Mouse (Mus musculus) thymus, adult 2 months (tissue): Measurements from ENCODE around the gene Olfr745. TPM values are rescaled to one million over a fixed set of nuclear protein-coding genes. Genes with fewer than 3 reads are reported as not detected.

Experiments
- DNase-seq: peaks from one replicate; pipeline ENCODE4 v3.0.0; 2021
- H3K27ac ChIP-seq: fragments of 200-500 bp; 2 replicates; pipeline ENCODE4 v1.5.1; 2012; ENCODE audit warnings: low read length, control low read depth; ENCODE audit not compliant: control insufficient read depth, insufficient read depth
- H3K27me3 ChIP-seq: fragments of 200-500 bp; 2 replicates; pipeline ENCODE4 v1.6.1; 2012; ENCODE audit warnings: mild to moderate bottlenecking, low read length, moderate library complexity, mixed read lengths; ENCODE audit not compliant: control insufficient read depth, insufficient read depth
- H3K36me3 ChIP-seq: fragments of 200-500 bp; 2 replicates; pipeline ENCODE4 v1.6.1; 2012; ENCODE audit warnings: mild to moderate bottlenecking, low read length, moderate library complexity; ENCODE audit not compliant: control insufficient read depth, insufficient read depth
- H3K4me1 ChIP-seq: fragments of 200-500 bp; replicated peaks from 2 replicates; pipeline ENCODE4 v1.6.1; 2012; ENCODE audit warnings: low read length; ENCODE audit not compliant: control insufficient read depth, insufficient read depth
- H3K4me3 ChIP-seq: fragments of 200-500 bp; 2 replicates; pipeline ENCODE4 v1.5.1; 2012; ENCODE audit warnings: mild to moderate bottlenecking, low read length, control low read depth, moderate library complexity; ENCODE audit not compliant: control insufficient read depth, insufficient read depth
- CTCF ChIP-seq: fragments of 200-500 bp; IDR thresholded peaks from 2 replicates; pipeline ENCODE4 v1.5.1; 2012; ENCODE audit warnings: mild to moderate bottlenecking, control low read depth, low read length, moderate library complexity, borderline replicate concordance; ENCODE audit not compliant: control insufficient read depth, poor library complexity, insufficient read depth; ENCODE audit errors: extremely low read depth
- POLR2A ChIP-seq: fragments of 200-500 bp; IDR thresholded peaks from 2 replicates; pipeline ENCODE4 v1.6.1; 2012; ENCODE audit warnings: mild to moderate bottlenecking, low read length, control low read depth, moderate library complexity; ENCODE audit not compliant: control insufficient read depth, poor library complexity, insufficient read depth; ENCODE audit errors: extremely low read depth
- WGBS: fragments of 180-500 bp; shearing (Covaris S2); methylation state at CpG from one replicate; pipeline ENCODE4 v1.1.7; 2018; 5-methylcytosine and 5-hydroxymethylcytosine counted together
- polyA plus RNA-seq: library from polyadenylated mRNA; depleted of rRNA; stranded (reverse); fragments of >200 nt; gene quantifications from 2 replicates; pipeline ENCODE4 v1.2.3, GENCODE M21; 2012; rRNA removed

The Olfr745 gene
- not detected in 2 replicates for polyA plus RNA-seq

- 85% methylated on average over 2 of the region's 2 CpGs for WGBS
Observed at GRCm38 (mm10) chr14:50639088-50639487, at the start of gene Olfr745. TSS of gene Olfr745 (plus strand) at chr14:50639388.

DNA sequence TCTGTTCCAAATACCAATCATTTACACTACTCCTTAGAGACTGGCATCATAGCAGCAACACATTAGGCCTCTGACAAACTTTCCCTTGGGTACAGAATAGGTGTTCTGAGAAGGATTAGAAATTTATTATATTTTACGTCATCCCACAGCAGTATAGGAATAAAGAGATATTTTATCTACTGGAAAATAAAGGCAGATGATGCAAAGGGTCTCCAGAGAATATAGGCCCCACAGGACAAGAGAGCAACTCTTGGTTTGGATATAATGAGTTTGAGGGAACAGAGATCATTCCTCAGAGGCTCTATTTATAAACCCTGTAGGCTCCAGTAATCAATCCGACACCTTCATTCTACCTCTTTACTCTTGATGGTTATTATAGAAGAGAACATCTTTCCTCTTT lies 24.6 kb upstream of the Olfr745 start, which contains the start of gene Olfr744:
TSS of gene Olfr744 (plus strand) at position 301 of the 400 bp plus-strand sequence.
- Histone ChIP-seq H3K4me3 (no peak within 1 kb of the TSS), H3K27me3 (no peaks in the 10 kb centered on the region), H3K27ac (no peak within 1 kb of the TSS), H3K4me1 (no peaks in the 10 kb centered on the region), H3K36me3 (no peaks in the 10 kb centered on the region)
- TF ChIP-seq CTCF (no peak), POLR2A (no peak)
- DNase-seq = no peak
- WGBS = 95% methylated on average over 2 of the region's 2 CpGs

More at GRCm38 (mm10) chr14:50639088-50639487, at the start of gene Olfr745:
- DNase-seq = no peak
- Histone ChIP-seq H3K36me3 (no peaks in the 10 kb centered on the region), H3K4me1 (no peaks in the 10 kb centered on the region), H3K27me3 (no peaks in the 10 kb centered on the region), H3K27ac (no peak within 1 kb of the TSS), H3K4me3 (no peak within 1 kb of the TSS)
- TF ChIP-seq CTCF (no peak), POLR2A (no peak)

GRCm38 (mm10) chr14:50646783-50647182 lies 7.6 kb downstream of the Olfr745 start, which contains the start of gene Olfr746:
TSS of gene Olfr746 (plus strand) at chr14:50647083.
- H3K27ac ChIP-seq = no peak within 1 kb of the TSS
- no peaks in the 10 kb centered on the region for H3K36me3 ChIP-seq
- no peak for DNase-seq
- H3K4me1 ChIP-seq = no peaks in the 10 kb centered on the region
- H3K27me3 ChIP-seq = no peaks in the 10 kb centered on the region
- H3K4me3 ChIP-seq = no peak within 1 kb of the TSS
- TF ChIP-seq CTCF = no peak
- no peak for TF ChIP-seq POLR2A

DNA sequence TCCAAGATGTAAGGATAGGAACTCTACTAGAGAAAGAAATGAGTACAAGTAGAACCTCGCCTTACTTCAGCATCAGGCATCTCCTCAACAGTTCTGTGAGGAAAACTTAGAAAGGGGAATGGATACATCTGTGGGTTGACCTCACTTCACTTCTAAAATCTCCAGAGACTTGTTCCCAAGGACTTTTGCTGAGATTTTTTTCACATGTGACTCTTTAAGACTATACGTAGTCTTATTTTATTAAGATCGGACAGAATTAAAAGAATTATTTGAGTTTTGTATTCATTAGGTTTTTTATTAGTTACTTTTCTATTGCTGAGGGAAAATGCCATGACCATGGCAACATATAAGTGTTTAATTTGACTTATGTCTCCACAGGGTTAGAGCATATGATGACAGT lies 53.9 kb downstream of the Olfr745 start, which contains the start of gene Olfr747:
TSS of gene Olfr747 (minus strand) at position 101 of the 400 bp plus-strand sequence.
- Histone ChIP-seq H3K27me3 (no peaks in the 10 kb centered on the region), H3K4me3 (no peak within 1 kb of the TSS), H3K36me3 (no peaks in the 10 kb centered on the region), H3K27ac (no peak within 1 kb of the TSS), H3K4me1 (no peaks in the 10 kb centered on the region)
- 95% methylated on average over 3 of the region's 3 CpGs for WGBS
- DNase-seq = no peak
- no peak for TF ChIP-seq CTCF
- no peak for TF ChIP-seq POLR2A

Other genes with a start within 250 kb of the Olfr745 start
- not detected in 2 replicates for gene Olfr738, start 231.8 kb upstream of the Olfr745 start, polyA plus RNA-seq
- gene Olfr739, start 220.8 kb upstream of the Olfr745 start, polyA plus RNA-seq = not detected in 2 replicates
- not detected in 2 replicates for gene Olfr740, start 193.8 kb upstream of the Olfr745 start, polyA plus RNA-seq
- gene Olfr741, start 166.7 kb upstream of the Olfr745 start, polyA plus RNA-seq = not detected in 2 replicates
- not detected in 2 replicates for gene Olfr742, start 135.8 kb upstream of the Olfr745 start, polyA plus RNA-seq
- not detected in 2 replicates for gene Olfr743, start 117.5 kb upstream of the Olfr745 start, polyA plus RNA-seq
- gene Olfr744, start 24.5 kb upstream of the Olfr745 start, polyA plus RNA-seq = not detected in 2 replicates
- not detected in 2 replicates for gene Olfr746, start 7.7 kb downstream of the Olfr745 start, polyA plus RNA-seq
- gene Olfr747, start 53.8 kb downstream of the Olfr745 start, polyA plus RNA-seq = not detected in 2 replicates
- not detected in 2 replicates for gene Olfr748, start 68.0 kb downstream of the Olfr745 start, polyA plus RNA-seq
- not detected in 2 replicates for gene Olfr749, start 105.7 kb downstream of the Olfr745 start, polyA plus RNA-seq
- 48.4 and 50.5 TPM in 2 replicates for gene Ttc5, start 146.1 kb downstream of the Olfr745 start, polyA plus RNA-seq
- gene Ccnb1ip1, start 168.3 kb downstream of the Olfr745 start, polyA plus RNA-seq = not detected in 2 replicates
- gene Parp2, start 168.5 kb downstream of the Olfr745 start, polyA plus RNA-seq = 24.6 and 25.3 TPM in 2 replicates
- gene Tep1, start 231.2 kb downstream of the Olfr745 start, polyA plus RNA-seq = 29.0 and 32.2 TPM in 2 replicates